Mouse (Mus musculus) small intestine, adult 2 months (tissue): ENCODE data around the gene Grik3. TPM values are rescaled to one million over a fixed set of nuclear protein-coding genes. Genes with fewer than 3 reads are reported as not detected.

Experiments
- H3K27ac ChIP-seq: fragments of 200-500 bp; 2 replicates; pipeline ENCODE4 v1.5.1; 2012; ENCODE audit warnings: low read depth, low read length, control low read depth, inconsistent platforms; ENCODE audit not compliant: insufficient read depth
- H3K27me3 ChIP-seq: fragments of 200-500 bp; 2 replicates; pipeline ENCODE4 v1.6.1; 2012; ENCODE audit warnings: mild to moderate bottlenecking, moderate library complexity, low read length, inconsistent platforms; ENCODE audit not compliant: control insufficient read depth, insufficient read depth
- H3K36me3 ChIP-seq: fragments of 200-500 bp; 2 replicates; pipeline ENCODE4 v1.6.1; 2012; ENCODE audit warnings: mild to moderate bottlenecking, low read length, control low read depth, inconsistent platforms; ENCODE audit not compliant: control insufficient read depth, insufficient read depth
- H3K4me1 ChIP-seq: fragments of 200-500 bp; 2 replicates; pipeline ENCODE4 v1.6.1; 2012; ENCODE audit warnings: low read length, inconsistent platforms, mixed read lengths; ENCODE audit not compliant: control insufficient read depth, insufficient read depth, insufficient read length
- H3K4me3 ChIP-seq: fragments of 200-500 bp; 2 replicates; pipeline ENCODE4 v1.5.1; 2012; ENCODE audit warnings: low read depth, mild to moderate bottlenecking, control low read depth, inconsistent platforms, low read length, moderate library complexity
- CTCF ChIP-seq: fragments of 200-500 bp; IDR thresholded peaks from 2 replicates; pipeline ENCODE4 v1.5.1; 2012; ENCODE audit warnings: low read depth, mild to moderate bottlenecking, control low read depth, inconsistent platforms, low read length, moderate library complexity, mixed read lengths; ENCODE audit not compliant: insufficient replicate concordance, insufficient read length; ENCODE audit errors: extremely low read depth
- POLR2A ChIP-seq: fragments of 200-500 bp; IDR thresholded peaks from 2 replicates; pipeline ENCODE4 v1.6.1; 2012; ENCODE audit warnings: low read depth, mild to moderate bottlenecking, control low read depth, inconsistent platforms, low read length, moderate library complexity
- WGBS: fragments of 180-500 bp; shearing (Covaris S2); methylation state at CpG from one replicate; pipeline ENCODE4 v1.1.7; 2018; 5-methylcytosine and 5-hydroxymethylcytosine counted together
- polyA plus RNA-seq: library from polyadenylated mRNA; depleted of rRNA; stranded (reverse); fragments of >200 nt; gene quantifications from 2 replicates; pipeline ENCODE4 v1.2.3, GENCODE M21; 2012

Grik3 gene
- polyA plus RNA-seq, 1 experiment = 0.18 TPM

DNA sequence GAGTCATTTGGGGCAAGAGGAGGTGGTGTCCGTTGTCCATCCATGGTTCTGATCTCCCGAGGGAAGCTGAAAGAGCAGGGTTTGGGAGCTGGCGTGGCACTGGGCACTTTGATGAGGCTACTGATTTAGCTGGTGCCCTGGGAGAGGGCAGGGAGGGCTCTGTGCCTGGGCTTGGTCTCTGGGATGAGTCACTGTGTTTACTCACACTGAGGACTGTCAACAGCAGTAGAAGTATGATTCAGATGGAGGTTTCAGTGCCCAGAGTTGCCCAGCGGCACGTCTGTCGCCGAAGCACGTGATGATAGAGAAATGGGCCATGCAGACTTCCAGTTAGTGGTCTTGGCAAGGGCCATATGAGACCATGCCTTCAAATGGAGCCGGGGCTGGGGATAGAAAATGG, 63.3 kb downstream of the Grik3 start:
- 86% methylated on average over 9 of the region's 9 CpGs for WGBS
- no peaks in the 10 kb centered on the region for H3K27me3 ChIP-seq
- no peaks in the 10 kb centered on the region for H3K36me3 ChIP-seq
- TF ChIP-seq POLR2A (no peak), CTCF (no peak)
- H3K4me3 ChIP-seq = no peak overlapping the region
- H3K4me1 ChIP-seq = no peaks in the 10 kb centered on the region
- H3K27ac ChIP-seq = no peak overlapping the region

DNA sequence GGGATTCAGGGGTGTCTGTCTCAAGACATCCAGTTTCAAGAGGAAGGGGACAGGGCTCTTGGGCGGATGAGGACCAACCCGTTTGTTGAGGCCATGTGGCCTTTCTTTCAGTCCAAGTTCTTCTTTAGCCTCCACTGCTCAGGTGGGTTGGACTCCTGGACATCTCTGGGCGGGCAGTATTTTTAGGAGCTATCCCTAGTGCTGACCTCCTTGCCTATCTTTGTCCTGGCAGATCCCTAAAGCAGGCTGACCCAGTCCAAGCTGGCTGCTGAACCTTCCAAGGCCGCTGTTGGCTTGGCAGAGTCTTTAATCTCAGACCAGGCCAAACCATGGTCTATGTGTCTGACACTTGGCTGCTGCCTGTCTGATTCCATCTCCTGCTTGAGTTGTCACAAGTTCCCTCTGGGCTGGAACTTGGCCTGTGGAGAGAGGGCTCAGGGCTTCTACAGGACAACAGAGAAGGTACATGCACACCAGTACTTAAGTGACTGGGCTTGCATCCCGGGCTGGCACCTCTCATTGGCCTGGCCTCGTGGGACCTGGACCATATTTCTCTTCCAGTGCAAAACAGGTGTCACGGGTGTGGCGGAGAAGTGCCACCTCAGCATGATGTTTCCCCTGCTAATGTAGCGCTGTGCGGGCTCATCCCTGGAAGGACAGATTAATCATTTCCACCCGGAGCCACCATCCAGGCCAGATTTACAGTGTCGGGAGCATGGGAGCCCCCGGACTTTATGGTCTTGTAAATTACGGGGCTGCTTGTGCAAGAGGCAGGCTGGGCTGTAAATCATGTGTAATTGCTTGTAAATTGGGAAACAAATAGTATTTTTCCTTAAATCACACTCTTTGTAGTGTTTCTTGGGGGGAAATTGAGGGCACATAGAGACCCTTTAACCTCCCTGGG, 66.2 kb downstream of the Grik3 start:
- Histone ChIP-seq H3K27me3 (no peaks in the 10 kb centered on the region), H3K4me1 (no peaks in the 10 kb centered on the region), H3K36me3 (no peaks in the 10 kb centered on the region), H3K27ac (no peak overlapping the region), H3K4me3 (no peak overlapping the region)
- 48% methylated on average over 14 of the region's 14 CpGs for WGBS
- TF ChIP-seq CTCF (no peak), POLR2A (no peak)

DNA sequence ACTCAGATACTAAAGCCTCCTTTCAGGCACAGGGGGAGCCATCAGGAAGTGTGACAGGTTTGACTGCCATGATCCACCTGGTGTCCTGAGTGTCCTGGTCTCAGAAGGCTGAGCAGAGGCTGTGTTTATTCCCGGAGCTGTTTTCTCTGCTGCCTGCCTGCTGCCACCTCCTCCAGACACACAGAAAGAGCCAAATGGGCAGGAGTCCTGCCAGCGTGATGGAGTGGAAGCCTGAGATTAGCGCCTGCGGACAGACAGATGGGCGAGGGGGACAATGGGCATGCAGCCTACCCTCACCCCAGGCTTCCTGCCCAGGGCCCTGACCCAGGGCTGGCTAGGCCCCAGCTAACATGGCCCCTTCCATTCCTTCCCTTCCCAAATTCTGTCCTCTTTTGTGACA, 69.1 kb downstream of the Grik3 start:
- Histone ChIP-seq H3K27me3 (no peaks in the 10 kb centered on the region), H3K4me1 (no peaks in the 10 kb centered on the region), H3K27ac (no peak overlapping the region), H3K36me3 (no peaks in the 10 kb centered on the region), H3K4me3 (no peak overlapping the region)
- WGBS = 78% methylated on average over 5 of the region's 5 CpGs
- TF ChIP-seq POLR2A (no peak), CTCF (no peak)

DNA sequence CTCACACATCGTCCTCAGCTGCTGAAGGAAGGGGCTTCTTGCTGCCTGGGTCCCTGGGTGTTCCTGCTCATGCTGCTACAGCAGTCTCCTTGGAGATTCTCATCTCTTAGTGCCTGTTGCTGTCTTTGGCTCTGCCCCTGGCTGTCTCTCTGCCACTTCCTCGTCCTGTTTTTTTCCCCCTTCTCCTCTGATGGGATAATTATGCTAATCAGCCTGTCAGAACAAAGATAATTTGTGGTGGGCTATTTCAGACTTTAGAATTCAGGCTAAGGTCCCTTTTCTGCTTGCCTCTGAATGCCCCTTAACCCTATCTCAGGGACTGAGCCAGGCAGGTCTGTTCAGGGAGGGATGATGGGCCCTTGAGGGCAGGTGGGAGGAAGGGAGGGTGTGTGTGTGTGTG, 70.3 kb downstream of the Grik3 start:
- TF ChIP-seq POLR2A (no peak), CTCF (no peak)
- Histone ChIP-seq H3K4me1 (no peaks in the 10 kb centered on the region), H3K4me3 (no peak overlapping the region), H3K27me3 (no peaks in the 10 kb centered on the region), H3K36me3 (no peaks in the 10 kb centered on the region), H3K27ac (no peak overlapping the region)
- 14% methylated on average over 2 of the region's 2 CpGs for WGBS

DNA sequence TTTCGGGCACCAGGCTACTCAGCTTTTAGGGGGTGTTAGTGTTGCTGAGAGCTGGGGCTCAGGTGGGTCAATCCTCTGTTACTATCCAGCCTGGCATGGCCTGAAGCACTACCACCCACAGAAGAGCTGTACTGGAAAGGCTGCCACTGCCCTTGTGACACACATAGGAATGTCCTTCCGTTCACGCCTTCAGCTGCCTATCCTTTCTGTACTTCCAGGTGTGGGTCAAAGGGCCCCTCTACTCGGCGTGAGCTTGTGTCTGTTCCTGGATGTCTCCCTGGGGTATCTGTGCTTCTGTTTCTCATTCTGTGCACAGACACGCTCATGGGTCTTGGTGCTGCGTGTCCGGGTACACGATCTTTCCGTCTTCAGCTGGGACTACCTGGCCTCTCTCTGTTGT, 73.1 kb downstream of the Grik3 start:
- WGBS = 80% methylated on average over 10 of the region's 10 CpGs
- no peaks in the 10 kb centered on the region for H3K36me3 ChIP-seq
- TF ChIP-seq CTCF (no peak), POLR2A (no peak)
- no peaks in the 10 kb centered on the region for H3K4me1 ChIP-seq
- H3K27ac ChIP-seq = no peak overlapping the region
- H3K4me3 ChIP-seq = no peak overlapping the region
- H3K27me3 ChIP-seq = no peaks in the 10 kb centered on the region

DNA sequence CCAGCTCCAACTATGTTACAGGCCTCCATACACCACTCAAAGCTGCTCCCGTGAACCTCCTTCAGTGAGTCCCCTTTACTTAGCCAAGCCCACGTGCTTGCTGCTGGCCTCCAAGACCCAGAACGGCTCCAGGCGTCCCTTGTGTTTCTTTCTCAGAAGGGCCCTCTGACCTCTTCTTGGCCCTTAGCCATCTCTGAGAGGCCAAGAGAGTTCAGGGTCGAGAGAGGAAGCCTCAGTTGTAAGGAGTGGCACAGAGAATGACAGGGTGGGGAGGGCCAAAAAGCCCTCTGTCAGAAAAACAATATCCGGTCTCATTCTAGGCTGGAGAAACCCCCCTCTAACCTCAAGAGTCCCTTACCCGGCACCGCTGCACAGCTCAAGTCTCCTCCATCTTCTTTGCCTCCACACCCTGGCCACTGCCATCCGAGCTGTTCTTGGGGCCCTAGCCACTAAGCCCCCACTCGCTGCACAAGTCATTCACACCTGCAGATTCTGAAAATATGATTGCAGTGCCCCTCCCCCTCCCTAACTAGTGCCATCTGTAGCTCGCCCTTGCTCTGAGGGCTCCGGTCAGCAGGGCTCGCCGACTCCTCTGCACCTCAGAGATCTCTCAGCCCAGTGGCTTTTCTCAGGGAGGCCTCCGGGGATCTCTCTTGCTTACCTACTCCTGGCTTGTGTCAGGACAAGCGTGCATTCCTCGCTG, 73.7 kb downstream of the Grik3 start:
- H3K4me3 ChIP-seq = no peak overlapping the region
- TF ChIP-seq POLR2A (no peak), CTCF (no peak)
- no peaks in the 10 kb centered on the region for H3K27me3 ChIP-seq
- no peak overlapping the region for H3K27ac ChIP-seq
- no peaks in the 10 kb centered on the region for H3K36me3 ChIP-seq
- H3K4me1 ChIP-seq = no peaks in the 10 kb centered on the region
- 55% methylated on average over 17 of the region's 17 CpGs for WGBS
